Mouse (Mus musculus) left cerebral cortex, adult 18-20 months (tissue): ENCODE measurements at regions not wholly inside any gene's neighbourhood (a gene's known extent, or its start where the extent isn't known, plus 50 kb on each side); places are given as distances from the start of the nearest gene placed in this dataset.
"Not testable (repeated sequence)": the region's sequence is repeated elsewhere in the genome, so short reads cannot be mapped to it uniquely, and the experiment has no call there.

ENCODE experiments used
- DNase-seq, 2 experiments: peaks; one replicate each; pipeline ENCODE4 v3.0.0; 2021 to 2022; ENCODE audit warnings: low spot score in 2 of 2, mixed read lengths in 1 of 2

DNA sequence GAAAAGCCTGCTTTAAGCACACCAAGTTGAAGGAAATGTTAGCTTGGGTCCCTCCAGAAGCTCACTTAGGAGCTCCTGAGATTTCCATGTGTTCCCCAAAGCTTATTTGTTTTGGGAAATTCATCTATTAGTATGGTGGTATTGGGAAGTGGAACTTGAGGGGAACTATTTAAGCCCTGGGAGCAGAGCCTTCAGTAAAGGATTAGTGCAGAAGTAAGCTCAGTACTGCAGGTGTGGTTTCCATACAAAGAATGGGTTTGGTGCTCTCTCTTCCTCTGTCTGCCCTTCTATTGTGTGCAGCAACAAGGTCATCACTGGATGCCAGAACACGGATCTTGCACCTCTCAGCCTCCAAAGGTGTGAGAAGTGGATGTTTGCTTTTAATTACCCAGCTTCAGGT is 57.2 kb downstream of the Foxa2 start:
- no peak for DNase-seq

GRCm38 (mm10) chr2:147988586-147988985 is 58.2 kb downstream of the Foxa2 start:
- DNase-seq = no peak

GRCm38 (mm10) chr2:147985261-147985575 is 61.6 kb downstream of the Foxa2 start:
- DNase-seq = no peak

- DNase-seq = peak in 1 of 2 experiments; percentile 8
Observed at GRCm38 (mm10) chr2:147984547-147985260, 62.1 kb downstream of the Foxa2 start.

- DNase-seq = no peak
Observed at GRCm38 (mm10) chr2:147980929-147981479, 65.8 kb downstream of the Foxa2 start.

DNA sequence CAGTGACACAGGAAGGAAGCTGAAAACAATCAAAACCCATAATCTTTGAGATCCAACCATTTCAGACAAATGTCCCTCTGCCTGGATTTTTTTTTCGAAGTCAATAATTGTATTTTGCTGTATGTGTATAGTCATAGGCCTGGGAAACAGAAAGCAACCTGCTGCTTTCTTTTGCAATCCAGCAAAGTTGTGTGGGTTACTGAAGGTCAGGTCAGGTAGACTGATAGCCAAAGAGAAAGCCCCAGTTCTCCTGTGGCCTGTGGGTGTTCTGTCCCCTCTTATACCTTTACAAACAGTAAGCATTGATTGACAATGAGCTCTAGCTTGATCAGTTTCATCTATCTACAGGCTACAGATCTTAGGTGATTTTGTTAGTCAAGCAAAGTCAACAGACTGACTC is 66.4 kb downstream of the Foxa2 start:
- no peak for DNase-seq

GRCm38 (mm10) chr2:147979660-147980364 is 67.0 kb downstream of the Foxa2 start:
- no peak for DNase-seq

DNA sequence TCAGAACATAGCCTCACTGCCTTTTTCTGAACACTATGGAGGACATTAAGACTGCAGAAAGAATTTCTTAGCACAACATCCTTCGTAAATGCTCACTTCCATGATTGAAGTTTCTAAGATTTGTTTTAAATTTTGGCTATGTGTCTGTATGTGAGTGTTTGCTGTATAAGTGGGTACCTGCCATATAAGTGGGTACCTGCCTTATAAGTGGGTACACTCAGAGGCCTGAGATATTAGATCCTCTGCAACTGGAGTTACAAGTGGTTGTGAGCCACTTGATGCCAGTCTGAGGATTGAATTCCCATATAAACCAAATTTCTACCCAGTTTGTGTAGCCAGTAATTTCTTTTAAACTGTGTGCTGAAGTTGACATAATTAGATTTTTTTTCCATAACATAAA is 67.8 kb downstream of the Foxa2 start:
- DNase-seq = no peak

- peak; percentile 3 to 6 for DNase-seq
Observed at GRCm38 (mm10) chr2:147974776-147975175, 72.0 kb downstream of the Foxa2 start.

- no peak for DNase-seq
Observed at GRCm38 (mm10) chr2:147968671-147969070, 78.1 kb downstream of the Foxa2 start.

DNA sequence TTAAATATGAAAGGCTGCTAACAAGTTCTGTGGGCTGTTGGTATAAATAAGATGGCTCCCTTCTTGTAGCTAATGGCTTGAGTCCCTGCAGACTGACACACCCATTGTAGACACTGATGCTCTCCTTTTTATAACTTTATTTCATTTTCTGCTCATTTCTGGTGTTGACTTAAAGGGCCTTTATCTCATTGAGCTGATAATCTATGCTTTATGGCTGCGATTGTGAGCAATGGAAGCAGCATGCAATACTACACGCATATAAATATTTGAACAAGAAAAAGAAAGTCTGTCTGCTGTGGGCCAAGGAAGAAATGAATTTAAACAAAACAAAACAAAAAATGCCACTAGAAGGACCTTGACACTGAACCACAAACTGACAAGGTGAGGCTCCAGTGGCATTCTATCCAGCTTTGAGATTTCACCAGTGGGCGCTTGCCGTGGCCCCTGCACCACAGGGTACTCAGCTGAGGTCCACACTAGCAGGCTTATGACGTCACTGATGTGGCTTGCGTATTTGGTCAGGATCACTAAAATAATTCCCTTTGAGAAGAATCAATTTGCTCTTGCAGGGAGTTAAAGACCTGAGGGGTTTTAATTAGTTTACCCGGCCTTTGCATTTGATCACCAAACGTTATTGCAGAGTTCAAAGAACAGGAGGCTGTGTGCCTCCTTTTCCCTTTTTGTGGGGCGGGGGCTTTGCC is 78.8 kb downstream of the Foxa2 start:
- no peak for DNase-seq

- DNase-seq = not testable (repeated sequence)
Observed at GRCm38 (mm10) chr2:147963284-147963683, 83.5 kb downstream of the Foxa2 start.

GRCm38 (mm10) chr2:147961633-147962032 is 85.1 kb downstream of the Foxa2 start:
- no peak for DNase-seq

- DNase-seq = no peak
Observed at GRCm38 (mm10) chr2:147954183-147954582, 92.6 kb downstream of the Foxa2 start.

- DNase-seq = no peak
Observed at GRCm38 (mm10) chr2:147951233-147951632, 95.5 kb downstream of the Foxa2 start.

DNA sequence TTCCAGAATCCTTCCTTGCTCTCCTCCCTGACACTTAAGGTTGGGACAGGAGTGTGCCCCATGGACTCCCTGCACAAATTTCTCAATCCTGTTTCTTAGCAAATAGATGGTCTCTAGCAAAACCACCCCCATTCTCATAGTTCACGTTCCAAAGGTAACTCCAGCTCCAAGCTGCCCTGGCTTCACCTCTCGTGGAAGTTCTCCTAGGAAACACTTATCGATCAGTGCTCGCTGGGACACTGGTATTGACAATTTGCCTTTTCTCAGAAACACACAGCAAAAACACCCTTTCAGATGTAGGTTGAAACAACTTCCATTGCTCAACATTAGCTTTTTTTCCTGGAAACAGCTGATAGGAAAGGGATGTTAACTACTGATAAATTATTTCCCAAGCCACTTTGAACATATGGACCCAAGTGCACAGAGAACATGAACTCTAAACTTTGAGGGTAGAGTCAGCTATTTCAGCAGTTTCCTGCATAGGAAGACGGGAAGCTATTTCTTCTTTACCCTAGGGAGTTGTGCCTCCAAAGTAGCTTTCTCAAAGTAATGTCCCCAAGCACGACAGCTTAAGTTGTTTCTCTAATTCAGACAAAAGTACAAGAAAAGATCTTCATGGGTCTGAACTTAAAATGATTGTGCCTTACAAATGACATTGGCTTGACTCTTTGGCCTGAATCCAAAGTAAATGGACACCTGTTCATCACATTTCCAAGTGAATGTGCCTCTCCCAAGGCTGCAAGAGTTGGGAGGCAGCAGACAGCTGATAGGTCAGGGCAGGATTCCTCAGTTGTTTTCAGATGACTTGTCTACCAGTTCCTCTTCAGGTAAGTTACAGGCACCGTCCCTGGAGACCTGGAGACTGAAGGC is 102.4 kb downstream of the Foxa2 start:
- no peak for DNase-seq

DNA sequence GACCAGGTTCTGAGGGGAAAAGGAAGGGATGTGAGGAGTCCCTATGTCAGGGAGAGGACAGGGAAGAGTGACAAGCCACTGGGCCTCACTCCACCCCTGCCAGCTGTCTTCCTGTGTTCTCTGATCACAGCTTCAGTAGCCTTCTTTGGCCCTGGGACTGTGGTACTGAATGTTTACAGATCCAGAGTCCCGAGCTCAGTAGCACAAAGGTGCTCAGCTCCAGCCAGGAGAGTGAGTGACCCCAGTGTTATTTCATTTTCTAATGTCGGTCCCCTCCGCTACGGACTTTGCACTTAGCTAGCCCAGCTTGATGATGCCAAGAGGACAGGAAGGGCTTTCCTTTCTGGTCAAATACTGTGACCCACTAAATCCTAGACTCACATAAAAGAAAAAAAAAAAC is 104.2 kb downstream of the Foxa2 start:
- no peak for DNase-seq

GRCm38 (mm10) chr2:147941319-147941718 is 105.5 kb downstream of the Foxa2 start:
- DNase-seq = no peak

GRCm38 (mm10) chr2:147932494-147932893 is 114.3 kb downstream of the Foxa2 start:
- no peak for DNase-seq

DNA sequence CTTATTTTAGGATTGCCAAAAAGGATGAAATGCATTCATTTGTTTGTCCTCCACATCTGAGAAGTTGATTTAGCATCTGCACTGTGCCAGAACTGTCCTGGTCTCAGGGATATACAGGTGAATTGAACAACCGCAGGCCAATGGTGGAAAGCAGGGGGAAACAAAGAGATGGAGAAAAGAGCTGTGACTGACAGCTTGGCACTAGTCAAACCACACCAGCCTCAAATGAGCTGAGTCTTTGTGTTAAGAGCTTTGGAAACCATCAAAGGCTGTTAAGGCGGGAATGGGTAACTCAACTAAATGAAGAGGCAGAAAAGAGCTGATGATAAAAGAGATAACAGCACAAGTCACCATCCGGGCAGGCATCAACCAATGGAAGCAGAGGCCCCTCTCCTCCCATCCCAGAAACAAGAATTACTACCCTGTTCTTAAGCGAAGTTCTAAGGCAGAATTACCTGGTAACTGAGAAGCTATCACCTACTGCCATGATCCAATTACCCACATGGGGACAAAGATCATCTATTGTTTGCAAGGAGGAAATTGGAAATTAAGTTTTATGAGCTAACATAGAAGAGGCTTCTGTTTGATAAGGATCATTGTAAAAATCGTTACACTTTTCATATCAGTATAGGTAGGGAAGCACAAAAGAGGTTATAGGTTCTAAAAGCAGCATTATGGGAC is 117.6 kb downstream of the Foxa2 start:
- DNase-seq = no peak
